Mouse (Mus musculus) heart, postnatal 36 days (tissue): ENCODE measurements around the gene Slc30a2. TPM values are rescaled to one million over a fixed set of nuclear protein-coding genes. Genes with fewer than 3 reads are reported as not detected.
A peak's percentile ranks its signal among the peaks of the same experiment; 100 is the strongest.

ENCODE experiments used
- DNase-seq, 2 experiments: peaks; one replicate each; pipeline ENCODE4 v3.0.0; 2021 to 2022
- intact Hi-C: fragments of 180-260 bp; cut with DNase I; formaldehyde crosslinking; loops from one replicate; pipeline ENCODE4 v1.15.1; 2025
- total RNA-seq, 2 experiments: library from RNA; stranded (reverse); gene quantifications; 2 replicates each; pipeline ENCODE4 v1.2.3; 2021

The Slc30a2 gene
- total RNA-seq, 2 experiments from 2014 or later: 0.35 to 0.50 TPM

DNA sequence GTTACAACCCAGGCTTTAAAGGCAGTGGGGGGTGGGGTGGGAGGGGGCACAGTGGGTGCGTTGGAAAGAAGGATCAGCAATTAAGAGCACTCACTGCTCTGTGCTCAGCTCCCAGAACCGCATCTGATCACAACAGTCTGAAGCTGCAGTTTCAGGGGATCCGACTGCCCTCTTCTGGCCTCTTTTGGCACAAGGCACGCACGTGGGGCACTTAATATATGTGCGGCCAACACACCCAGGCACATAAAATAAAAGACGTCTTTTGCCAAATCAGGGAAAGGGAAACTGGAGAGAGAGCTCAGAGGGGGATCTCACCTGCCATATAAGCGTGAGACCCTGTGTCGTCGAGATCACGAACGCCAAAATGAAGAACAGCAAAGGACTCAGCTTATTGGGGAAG lies 50.0 kb downstream of the Slc30a2 start:
- no peak for DNase-seq
- intact Hi-C loops: loop anchor here (5.0 kb wide), 1 partner anchor 206 kb away; the partner anchor contains the start of gene Cep85

DNA sequence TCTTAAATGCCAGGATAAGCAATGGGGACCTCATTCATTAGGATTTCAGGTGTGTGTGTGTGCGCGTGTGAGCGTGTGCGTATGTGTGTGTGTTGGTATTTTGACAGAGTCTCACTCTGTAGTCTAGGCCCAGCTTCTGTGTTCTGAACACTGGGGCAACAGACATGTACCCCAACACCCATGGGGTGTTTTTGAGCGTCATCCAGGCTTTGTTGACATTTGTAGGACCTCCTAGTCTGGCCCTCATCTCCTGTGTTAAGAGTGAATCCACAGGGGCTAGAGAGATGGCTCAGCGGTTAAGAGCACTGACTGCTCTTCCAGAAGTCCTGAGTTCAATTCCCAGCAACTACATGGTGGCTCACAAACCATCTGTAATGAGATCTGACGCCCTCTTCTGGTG lies 52.2 kb downstream of the Slc30a2 start:
- intact Hi-C loops: no loop called here
- DNase-seq: no peak

DNA sequence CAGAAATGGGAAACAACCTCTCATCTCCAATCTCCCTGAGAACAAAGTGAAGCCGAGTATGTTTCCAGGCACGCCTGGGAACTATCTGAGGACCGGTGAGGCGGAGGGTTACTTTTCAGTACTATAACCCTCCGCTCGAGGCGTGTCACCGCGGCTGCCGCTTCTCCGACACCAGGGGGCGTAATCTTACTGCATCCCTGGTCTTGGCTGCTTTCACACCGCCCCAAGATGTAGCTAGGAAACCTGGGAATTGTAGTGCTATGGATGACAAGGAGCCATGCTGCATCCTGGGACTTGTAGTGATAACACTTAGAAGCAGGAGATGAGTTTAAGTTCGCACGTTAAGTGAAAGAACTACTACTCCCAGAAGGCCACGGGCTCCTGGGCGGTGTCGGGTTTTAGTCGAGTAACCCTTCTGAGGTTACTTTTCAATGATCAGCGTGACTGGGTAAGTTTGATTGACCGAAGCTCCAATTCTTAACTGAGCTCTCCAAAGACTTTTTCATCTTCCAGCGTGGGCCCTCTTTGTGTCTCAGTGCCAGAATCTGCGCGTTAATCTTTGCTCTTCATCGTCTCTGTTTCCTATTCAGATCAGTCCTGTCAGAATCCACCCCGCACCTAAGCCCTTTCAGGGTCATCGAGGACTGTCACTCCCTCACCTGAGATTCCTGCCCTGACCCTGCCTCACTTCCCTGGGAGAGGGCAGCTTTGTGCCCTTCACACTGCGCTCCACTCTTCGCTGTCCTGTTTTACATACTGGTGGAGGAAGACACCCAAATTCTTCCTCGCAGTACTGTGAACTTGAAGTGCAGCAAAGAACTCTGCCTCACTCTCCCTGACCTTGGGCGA lies 53.2 kb downstream of the Slc30a2 start, which contains the start of gene Pafah2:
Gene Pafah2 (plus strand): TSS at position 344 of the 849 bp plus-strand sequence.
- intact Hi-C loops: loop anchor here (1.0 kb wide), 1 partner anchor 82 kb away; no protein-coding TSS in a partner anchor
- DNase-seq: peak; percentile 88 to 91

DNA sequence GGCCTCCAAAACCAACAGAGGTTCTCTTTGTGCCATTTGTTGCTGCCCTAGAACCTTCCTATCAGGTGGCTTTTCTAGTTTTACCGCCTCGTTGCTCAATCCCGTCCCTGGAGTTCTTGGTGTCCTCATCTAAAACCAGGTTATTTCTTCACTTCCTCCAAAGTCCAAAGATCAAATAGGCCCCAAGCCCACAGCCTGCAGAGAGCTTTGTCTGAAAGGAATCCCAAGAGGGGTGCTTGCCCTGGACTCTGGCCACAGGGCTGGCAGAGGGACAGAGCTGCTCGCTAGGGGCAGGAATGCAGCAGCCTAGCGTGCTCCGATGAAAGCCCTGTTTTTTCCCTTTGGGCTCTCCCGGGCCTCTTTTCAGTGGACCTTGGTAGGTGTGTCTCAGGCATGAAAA lies 54.1 kb downstream of the Slc30a2 start:
- intact Hi-C loops: no loop called here
- DNase-seq: peak; percentile 69 to 74

DNA sequence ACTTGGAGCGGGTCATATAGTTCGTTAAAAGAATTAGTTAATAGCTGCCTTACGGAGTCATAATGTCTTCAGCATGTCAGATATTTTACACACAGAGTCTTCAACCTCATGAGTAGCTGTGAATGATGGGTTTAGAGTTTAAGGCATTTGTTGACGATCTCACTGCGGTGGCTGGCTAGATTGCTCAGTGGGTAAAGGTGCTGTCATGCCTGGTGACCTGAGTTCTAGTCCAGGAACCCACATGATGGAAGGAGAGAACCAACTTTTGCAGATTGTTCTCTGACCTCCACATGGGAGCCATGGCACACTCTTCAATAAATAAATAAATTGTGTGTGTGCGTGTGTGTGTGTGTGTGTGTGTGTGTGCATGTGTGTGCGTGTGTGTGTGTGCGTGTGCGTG lies 54.8 kb downstream of the Slc30a2 start:
- no peak for DNase-seq
- intact Hi-C loops: no loop called here

DNA sequence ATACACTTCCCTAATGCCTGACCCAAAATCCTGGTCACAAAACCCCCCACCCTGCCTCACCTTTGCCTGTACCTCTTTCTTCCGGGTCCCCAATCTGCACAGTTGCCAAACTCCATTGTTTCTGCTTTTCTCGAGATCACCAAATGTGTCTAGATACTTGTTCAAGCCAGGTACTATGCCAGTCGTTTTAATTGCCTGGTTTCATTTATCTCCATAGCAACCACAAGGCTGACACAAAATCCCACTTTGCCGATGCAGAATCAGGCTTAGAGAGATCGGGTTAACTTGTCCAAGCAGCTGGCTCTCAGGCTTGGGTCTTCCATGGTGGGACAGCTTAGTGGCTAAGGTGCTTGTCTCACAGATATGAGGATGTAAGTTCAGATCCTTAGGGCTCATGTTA lies 57.2 kb downstream of the Slc30a2 start:
- intact Hi-C loops: no loop called here
- no peak for DNase-seq

DNA sequence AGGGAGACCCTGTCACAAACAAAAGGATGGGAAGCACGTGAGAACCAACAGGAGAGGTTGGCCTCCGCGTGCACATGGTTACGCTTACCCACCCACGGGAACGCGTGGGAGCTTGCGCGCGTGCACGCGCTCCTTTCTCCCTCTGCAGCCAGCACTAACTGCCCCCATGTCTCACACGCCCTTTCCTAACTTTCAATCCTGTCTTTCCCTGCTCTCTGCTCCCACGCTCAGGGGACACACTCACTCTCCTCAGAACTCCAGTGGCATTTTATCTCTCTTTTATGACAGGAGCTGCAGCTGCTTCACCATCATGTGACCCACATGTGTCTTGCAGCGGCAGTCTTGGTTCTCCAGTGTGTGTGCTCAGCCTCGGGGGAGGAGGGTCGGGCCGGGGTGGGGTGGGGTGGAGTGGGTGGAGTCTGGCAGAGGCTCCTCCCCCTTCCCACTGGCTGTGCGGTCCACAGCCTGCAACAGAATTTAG lies 58.2 kb downstream of the Slc30a2 start:
- intact Hi-C loops: no loop called here
- DNase-seq: peak; percentile 61 to 62

DNA sequence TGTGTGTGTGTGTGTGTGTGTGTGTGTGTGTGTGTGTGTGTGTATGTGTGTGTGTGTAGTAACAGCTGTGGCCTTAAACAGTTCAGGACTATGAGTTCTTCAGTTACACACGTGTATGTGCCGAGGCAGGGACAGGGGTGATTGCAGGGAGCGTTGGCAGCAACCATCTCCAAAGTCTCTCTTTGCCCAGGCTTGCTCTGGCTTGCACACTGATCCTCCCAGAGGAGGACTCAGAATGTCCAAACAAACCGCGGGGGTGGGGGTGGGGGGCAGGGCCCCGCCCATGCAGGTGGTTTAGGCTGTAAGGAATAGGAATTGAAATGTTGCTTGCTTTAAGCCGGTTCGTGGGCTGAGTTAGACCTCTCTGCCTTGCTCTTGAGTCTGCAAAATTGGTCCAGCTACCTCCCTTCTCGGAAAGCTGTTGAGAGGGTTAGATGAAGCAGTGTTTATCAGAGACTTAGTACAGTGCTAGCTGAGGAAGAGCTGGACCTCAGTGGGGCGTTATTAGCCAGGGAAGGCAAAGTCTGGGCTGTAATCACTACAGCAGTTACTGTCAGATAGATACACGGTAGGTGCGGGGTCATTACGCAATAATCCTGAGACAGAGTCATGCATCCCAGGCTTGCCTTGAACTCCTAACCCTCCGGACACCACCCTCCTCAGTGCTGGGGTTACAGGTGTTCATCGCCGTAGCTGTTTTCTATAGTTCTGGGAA lies 59.0 kb downstream of the Slc30a2 start:
- intact Hi-C loops: no loop called here
- no peak for DNase-seq

DNA sequence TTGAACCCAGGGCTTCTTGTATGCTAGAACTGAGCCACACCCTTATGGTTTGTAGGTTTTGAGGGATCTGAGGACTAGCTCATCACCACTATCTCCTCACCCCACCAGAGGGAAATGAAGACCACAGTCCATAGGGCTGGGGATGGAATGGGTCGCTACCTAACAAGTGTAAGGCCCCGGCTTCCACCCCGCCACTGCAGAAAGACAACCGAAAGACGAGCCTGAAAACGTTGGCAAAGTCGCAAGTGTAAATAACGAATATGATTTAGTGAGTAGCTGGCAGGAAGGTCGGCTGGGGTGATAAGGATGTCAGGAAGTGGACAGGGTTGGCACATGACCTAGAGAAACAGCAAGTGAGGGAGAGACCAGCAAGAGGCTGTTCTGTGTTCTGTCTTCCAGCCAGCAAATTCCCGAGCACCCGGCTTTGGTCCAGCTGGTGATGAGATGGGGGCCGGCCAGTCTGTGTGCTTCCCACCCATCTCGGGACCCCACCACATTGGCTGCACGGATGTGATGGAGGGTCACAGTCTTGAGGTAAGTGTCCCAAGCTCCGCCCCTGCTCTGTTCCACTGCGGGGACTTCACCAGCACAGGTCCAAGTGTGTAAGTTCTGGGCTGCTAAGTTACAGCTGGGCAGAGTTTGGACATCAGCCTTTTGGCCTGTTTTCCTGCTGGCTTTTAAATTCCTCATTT lies 59.7 kb downstream of the Slc30a2 start:
- intact Hi-C loops: no loop called here
- DNase-seq: peak; percentile 56 to 57

DNA sequence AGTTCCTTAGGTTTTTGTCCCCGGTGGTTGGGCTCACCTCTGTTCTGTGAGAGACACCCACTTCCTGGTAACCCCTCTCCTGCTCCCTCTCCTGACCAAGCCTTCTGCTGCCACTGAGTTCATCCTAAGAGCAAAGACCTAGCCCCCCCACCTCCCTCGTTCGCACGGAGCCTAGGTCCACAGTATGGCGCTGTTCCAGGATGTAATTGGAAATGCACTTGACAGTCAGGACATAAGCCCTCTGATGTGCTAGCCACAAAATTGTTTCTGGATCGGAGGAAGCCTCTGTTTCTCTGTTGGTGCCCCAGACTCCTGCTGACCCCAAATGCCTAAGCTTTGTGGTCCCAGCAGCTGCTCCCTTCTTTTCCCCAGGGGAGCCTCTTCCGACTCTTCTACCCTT lies 60.7 kb downstream of the Slc30a2 start:
- DNase-seq: no peak
- intact Hi-C loops: no loop called here

Other genes with a start within 250 kb of the Slc30a2 start
- gene Cd52, start 248.1 kb upstream of the Slc30a2 start, total RNA-seq: 1 to 10 TPM; 3.1 to 4.6 TPM
- gene Ubxn11, start 240.6 kb upstream of the Slc30a2 start, total RNA-seq: 1 to 10 TPM; 1.6 to 1.9 TPM
- gene Sh3bgrl3, start 214.4 kb upstream of the Slc30a2 start, total RNA-seq: 10 to 100 TPM; 36.4 to 39.9 TPM
- 10 to 100 TPM; 49.1 to 50.9 TPM for gene Cep85, start 156.1 kb upstream of the Slc30a2 start, total RNA-seq
- not detected for gene Gm7534, start 140.2 kb upstream of the Slc30a2 start, total RNA-seq
- gene Catsper4, start 115.8 kb upstream of the Slc30a2 start, total RNA-seq: not detected
- 1 to 10 TPM; 4.7 to 5.5 TPM for gene Cnksr1, start 104.8 kb upstream of the Slc30a2 start, total RNA-seq
- not detected for gene E130218I03Rik, start 99.5 kb upstream of the Slc30a2 start, total RNA-seq
- 1 to 10 TPM; 2.6 to 3.7 TPM for gene Zfp593, start 97.6 kb upstream of the Slc30a2 start, total RNA-seq
- not detected for gene Gm30191, start 96.2 kb upstream of the Slc30a2 start, total RNA-seq
- gene Grrp1, start 89.1 kb upstream of the Slc30a2 start, total RNA-seq: 1 to 10 TPM; 6.1 to 9.5 TPM
- 1 to 10 TPM; 7.9 to 8.2 TPM for gene Pdik1l, start 55.3 kb upstream of the Slc30a2 start, total RNA-seq
- gene Trim63, start 28.1 kb upstream of the Slc30a2 start, total RNA-seq: 100 to 1,000 TPM; 234 to 314 TPM
- gene Extl1, start 40.7 kb downstream of the Slc30a2 start, total RNA-seq: 10 to 100 TPM; 17.3 to 20.0 TPM
- 1 to 10 TPM; 6.8 to 8.0 TPM for gene Pafah2, start 53.1 kb downstream of the Slc30a2 start, total RNA-seq
- 10 to 100 TPM; 28.4 to 28.9 TPM for gene Stmn1, start 125.1 kb downstream of the Slc30a2 start, total RNA-seq
- gene Paqr7, start 153.5 kb downstream of the Slc30a2 start, total RNA-seq: 10 to 100 TPM; 19.0 to 24.0 TPM
- under 1 TPM in 1 of 2 experiments, not detected in 1; 0.22 TPM for gene Aunip, start 167.8 kb downstream of the Slc30a2 start, total RNA-seq
- gene Mtfr1l, start 192.2 kb downstream of the Slc30a2 start, total RNA-seq: 100 to 1,000 TPM; 178 to 188 TPM
- gene Selenon, start 209.0 kb downstream of the Slc30a2 start, total RNA-seq: 10 to 100 TPM; 19.8 to 21.1 TPM